Mouse (Mus musculus): Measurements from ENCODE around the gene Fam57b.

- TF ChIP-seq CTCF (IDR thresholded peaks at IDR 0.05; ENCODE audit: extremely low read depth, insufficient read depth, insufficient read length, insufficient replicate concordance) (no peak), POLR2A (IDR thresholded peaks at IDR 0.05; ENCODE audit: low read depth, low read length) (no peak)
Measured at GRCm38 (mm10) chr7:126775978-126776234, 21.6 kb upstream of the Fam57b start.

All from spleen, adult 2 months (tissue).